11 mouse cellular contexts compared by ENCODE assay signal in the genomic region with DNA sequence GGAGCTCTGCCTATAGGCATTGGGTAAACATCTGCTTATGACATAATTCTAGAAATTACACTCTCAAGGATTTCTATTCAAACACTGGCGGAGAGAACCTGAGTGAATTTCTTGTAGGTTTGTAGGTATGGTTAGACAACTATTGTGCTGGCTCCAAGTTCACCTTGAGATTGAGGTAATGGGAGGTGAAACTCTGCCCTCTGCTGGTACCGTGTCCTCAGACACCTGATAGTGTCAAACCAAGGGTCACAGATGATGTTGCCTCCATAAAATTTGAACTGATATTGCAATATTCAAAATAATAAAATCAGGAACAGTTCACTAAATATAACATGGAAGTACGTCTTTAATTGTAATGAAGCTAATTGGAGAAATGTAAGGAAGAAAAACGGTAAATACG. TPM values are rescaled to one million over a fixed set of nuclear protein-coding genes. Genes with fewer than 3 reads are reported as not detected.
A peak's percentile ranks its signal among the peaks of the same experiment; 100 is the strongest.
DNase-seq lines count a peak whose midpoint lies in the region; ATAC-seq and TF ChIP-seq lines count a peak whose summit lies in the region.
"Had no signal": no experiment of that assay in that cellular context is flagged by ENCODE, and none has a peak within 500 bp of the region (broad histone marks: within the 10 kb centered on the region; RNA-seq: fewer than 3 reads in every experiment).

No protein-coding gene starts in this region.

- TF ChIP-seq EP300 in stomach, postnatal 0 days (optimal IDR thresholded peaks at IDR 0.05): no peak

- H3K4me3 ChIP-seq in midbrain, postnatal 0 days (ENCODE audit: low read depth, low read length): no peak overlapping the region
- H3K4me3 ChIP-seq in midbrain, embryonic 14.5 days (replicated peaks; ENCODE audit: low read depth, low read length): no peak overlapping the region
- no peak overlapping the region for H3K4me3 ChIP-seq in stomach, postnatal 0 days (ENCODE audit: low read depth, low read length)
- no peak overlapping the region for H3K4me3 ChIP-seq in intestine, embryonic 16.5 days (ENCODE audit: low read length)
- H3K4me3 ChIP-seq: lung, embryonic 15.5 days had no signal

- WGBS in midbrain, postnatal 0 days: 65% methylated on average over 5 of the region's 5 CpGs
- WGBS in midbrain, embryonic 14.5 days: 67% methylated on average over 5 of the region's 5 CpGs
- 61% methylated on average over 5 of the region's 5 CpGs for WGBS in stomach, postnatal 0 days
- WGBS in intestine, embryonic 16.5 days: 58% methylated on average over 5 of the region's 5 CpGs

- no peak for ATAC-seq in midbrain, postnatal 0 days (ENCODE audit: low FRiP score)
- no peak for ATAC-seq in midbrain, embryonic 14.5 days (ENCODE audit: low FRiP score, low TSS enrichment)
- no peak for ATAC-seq in stomach, postnatal 0 days (ENCODE audit: low FRiP score, low TSS enrichment)
- no peak for ATAC-seq in intestine, embryonic 16.5 days
- ATAC-seq: hindbrain, embryonic 16.5 days had no signal

- no peaks in the 10 kb centered on the region for H3K9me3 ChIP-seq in midbrain, postnatal 0 days (ENCODE audit: low read length)
- no peaks in the 10 kb centered on the region for H3K9me3 ChIP-seq in midbrain, embryonic 14.5 days (ENCODE audit: control insufficient read depth, low read length)
- no peaks in the 10 kb centered on the region for H3K9me3 ChIP-seq in stomach, postnatal 0 days (ENCODE audit: control insufficient read depth, low read length)
- no peaks in the 10 kb centered on the region for H3K9me3 ChIP-seq in intestine, embryonic 16.5 days (ENCODE audit: control insufficient read depth, low read length)
- H3K9me3 ChIP-seq: lung, embryonic 15.5 days had no signal

- peak; percentile 10; the same call in 1 of the 2 replicates for TF ChIP-seq CTCF in midbrain, postnatal 0 days (IDR thresholded peaks at IDR 0.05)
- peak; percentile 59 for TF ChIP-seq CTCF in stomach, postnatal 0 days (IDR thresholded peaks at IDR 0.05; ENCODE audit: low read depth)

- no peaks in the 10 kb centered on the region for H3K27me3 ChIP-seq in midbrain, postnatal 0 days (ENCODE audit: insufficient read depth, low read length)
- H3K27me3 ChIP-seq in midbrain, embryonic 14.5 days (ENCODE audit: control insufficient read depth, insufficient read depth, low read length): no peaks in the 10 kb centered on the region
- no peaks in the 10 kb centered on the region for H3K27me3 ChIP-seq in stomach, postnatal 0 days (ENCODE audit: control insufficient read depth, insufficient read depth, low read length)
- H3K27me3 ChIP-seq in intestine, embryonic 16.5 days (replicated peaks; ENCODE audit: control insufficient read depth, insufficient read depth, low read length): no peaks in the 10 kb centered on the region
- H3K27me3 ChIP-seq: lung, embryonic 15.5 days had no signal

- H3K36me3 ChIP-seq in midbrain, postnatal 0 days (ENCODE audit: insufficient read depth, low read length): no peaks in the 10 kb centered on the region
- no peaks in the 10 kb centered on the region for H3K36me3 ChIP-seq in midbrain, embryonic 14.5 days (ENCODE audit: control insufficient read depth, insufficient read depth, low read length)
- no peaks in the 10 kb centered on the region for H3K36me3 ChIP-seq in stomach, postnatal 0 days (ENCODE audit: control insufficient read depth, insufficient read depth, low read length)
- no peaks in the 10 kb centered on the region for H3K36me3 ChIP-seq in intestine, embryonic 16.5 days (ENCODE audit: control insufficient read depth, insufficient read depth, low read length)
- H3K36me3 ChIP-seq: lung, embryonic 15.5 days had no signal

- no peak overlapping the region for H3K27ac ChIP-seq in midbrain, postnatal 0 days (ENCODE audit: low read depth, low read length)
- H3K27ac ChIP-seq in midbrain, embryonic 14.5 days (replicated peaks; ENCODE audit: low read depth, low read length): no peak overlapping the region
- no peak overlapping the region for H3K27ac ChIP-seq in stomach, postnatal 0 days (replicated peaks)
- H3K27ac ChIP-seq in intestine, embryonic 16.5 days (ENCODE audit: low read length): no peak overlapping the region
- H3K27ac ChIP-seq: lung, embryonic 15.5 days had no signal

- peak; percentile 14 to 73 for DNase-seq in adrenal gland, adult (ENCODE audit: inconsistent age in 2 of 2, low spot score in 1 of 2)
- no peak for DNase-seq in adrenal gland, postnatal 4 days (ENCODE audit: low spot score in 2 of 2)
- DNase-seq in midbrain, postnatal 0 days (ENCODE audit: low spot score): no peak
- DNase-seq in midbrain, embryonic 14.5 days: no peak
- DNase-seq in embryo, embryonic 10.5 days (ENCODE audit: low spot score): peak; percentile 10
- DNase-seq in stomach, postnatal 0 days (ENCODE audit: low spot score): peak; percentile 31
- DNase-seq in right cerebral cortex, postnatal 36 days (ENCODE audit: low spot score in 2 of 2): no peak
- DNase-seq: cerebellum, adult 11 months had no signal

- no peak overlapping the region for H3K9ac ChIP-seq in midbrain, postnatal 0 days (replicated peaks; ENCODE audit: low read length, poor library complexity, severe bottlenecking)
- no peak overlapping the region for H3K9ac ChIP-seq in midbrain, embryonic 14.5 days (replicated peaks; ENCODE audit: low read length)
- H3K9ac ChIP-seq in stomach, postnatal 0 days (ENCODE audit: low read length): no peak overlapping the region
- no peak overlapping the region for H3K9ac ChIP-seq in intestine, embryonic 16.5 days (ENCODE audit: low read depth, low read length)
- H3K9ac ChIP-seq: lung, embryonic 15.5 days had no signal

- H3K4me2 ChIP-seq in midbrain, postnatal 0 days (ENCODE audit: low read depth, low read length, poor library complexity, severe bottlenecking): no peak overlapping the region
- H3K4me2 ChIP-seq in midbrain, embryonic 14.5 days (ENCODE audit: low read length): no peak overlapping the region
- no peak overlapping the region for H3K4me2 ChIP-seq in stomach, postnatal 0 days (replicated peaks; ENCODE audit: low read depth)
- no peak overlapping the region for H3K4me2 ChIP-seq in intestine, embryonic 16.5 days (ENCODE audit: low read depth, low read length)
- H3K4me2 ChIP-seq: lung, embryonic 15.5 days had no signal

- no peaks in the 10 kb centered on the region for H3K4me1 ChIP-seq in midbrain, postnatal 0 days (ENCODE audit: insufficient read depth, low read length)
- H3K4me1 ChIP-seq in midbrain, embryonic 14.5 days (ENCODE audit: control insufficient read depth, insufficient read depth, low read length): no peaks in the 10 kb centered on the region
- no peaks in the 10 kb centered on the region for H3K4me1 ChIP-seq in stomach, postnatal 0 days (replicated peaks; ENCODE audit: control insufficient read depth, insufficient read depth)
- H3K4me1 ChIP-seq in intestine, embryonic 16.5 days (ENCODE audit: control insufficient read depth, insufficient read depth, low read length): no peaks in the 10 kb centered on the region
- H3K4me1 ChIP-seq: lung, embryonic 15.5 days had no signal

RNA-seq across cellular contexts. Expression of gene Agtr1b, which starts 32.3 kb away (rescaled TPM):
- 10 to 100 TPM in 1 of 2 experiments, 1 to 10 TPM in 1; 9.1 to 10.3 TPM for total RNA-seq in adrenal gland, postnatal 4 days (2021)
- 0.11 TPM in 1 of 2 replicates, not detected in the other for total RNA-seq in midbrain, postnatal 0 days (2014; rRNA removed)
- 0.16 and 0.37 TPM in 2 replicates for polyA plus RNA-seq in midbrain, postnatal 0 days (2015; fragmentation: Nextera tagmentation; extraction: Ambion mirVana)
- not detected in 2 replicates for polyA plus RNA-seq in midbrain, embryonic 14.5 days (2014; fragmentation: Nextera tagmentation; extraction: Ambion mirVana)
- 2.4 and 2.5 TPM in 2 replicates for polyA plus RNA-seq in stomach, postnatal 0 days (2015; fragmentation: Nextera tagmentation; extraction: Ambion mirVana)
- 0.50 and 0.87 TPM in 2 replicates for polyA plus RNA-seq in intestine, embryonic 16.5 days (2015; fragmentation: Nextera tagmentation; extraction: Ambion mirVana)

RNA-seq across cellular contexts. Expression of gene Cpb1, which starts 59.1 kb away (rescaled TPM):
- 100 to 1,000 TPM in 1 of 2 experiments, 1 to 10 TPM in 1; 6.5 to 375 TPM for total RNA-seq in adrenal gland, postnatal 4 days (2021)
- total RNA-seq in midbrain, postnatal 0 days (2014; rRNA removed): 0.09 TPM in 1 of 2 replicates, not detected in the other
- 0.20 and 0.39 TPM in 2 replicates for polyA plus RNA-seq in midbrain, postnatal 0 days (2015; fragmentation: Nextera tagmentation; extraction: Ambion mirVana)
- polyA plus RNA-seq in midbrain, embryonic 14.5 days (2014; fragmentation: Nextera tagmentation; extraction: Ambion mirVana): 0.08 TPM in 1 of 2 replicates, not detected in the other
- polyA plus RNA-seq in stomach, postnatal 0 days (2015; fragmentation: Nextera tagmentation; extraction: Ambion mirVana): 3.5 and 3.8 TPM in 2 replicates
- polyA plus RNA-seq in intestine, embryonic 16.5 days (2015; fragmentation: Nextera tagmentation; extraction: Ambion mirVana): 90.1 and 139 TPM in 2 replicates

Comparison
In these comparisons a context has a peak if more than half of its experiments do, and no peak if none do; other contexts are left out.
1. DNase-seq: peak in adrenal gland, adult (2 of 2), embryo, embryonic 10.5 days (single experiment) and stomach, postnatal 0 days (single experiment); none in adrenal gland, postnatal 4 days (0 of 2), midbrain, postnatal 0 days (single experiment), midbrain, embryonic 14.5 days (single experiment) and right cerebral cortex, postnatal 36 days (0 of 2).
2. RNA of gene Cpb1, which starts 59.1 kb away (polyA plus RNA-seq): 90.1 to 139 TPM in intestine, embryonic 16.5 days; 3.5 to 3.8 TPM in stomach, postnatal 0 days, 0.20 to 0.39 TPM in midbrain, postnatal 0 days and 0.08 TPM in midbrain, embryonic 14.5 days; every median in the first group is over 10 times any median in the second.